Mouse (Mus musculus) thymus, postnatal 10 days (tissue): Measurements from ENCODE around the gene Kpna7.
"Not testable (repeated sequence)": the region's sequence is repeated elsewhere in the genome, so short reads cannot be mapped to it uniquely, and the experiment has no call there.

Source experiments
- DNase-seq, 2 experiments: peaks; one replicate each; pipeline ENCODE4 v3.0.0; 2021; ENCODE audit warnings: low spot score in 2 of 2

Gene Kpna7

DNA sequence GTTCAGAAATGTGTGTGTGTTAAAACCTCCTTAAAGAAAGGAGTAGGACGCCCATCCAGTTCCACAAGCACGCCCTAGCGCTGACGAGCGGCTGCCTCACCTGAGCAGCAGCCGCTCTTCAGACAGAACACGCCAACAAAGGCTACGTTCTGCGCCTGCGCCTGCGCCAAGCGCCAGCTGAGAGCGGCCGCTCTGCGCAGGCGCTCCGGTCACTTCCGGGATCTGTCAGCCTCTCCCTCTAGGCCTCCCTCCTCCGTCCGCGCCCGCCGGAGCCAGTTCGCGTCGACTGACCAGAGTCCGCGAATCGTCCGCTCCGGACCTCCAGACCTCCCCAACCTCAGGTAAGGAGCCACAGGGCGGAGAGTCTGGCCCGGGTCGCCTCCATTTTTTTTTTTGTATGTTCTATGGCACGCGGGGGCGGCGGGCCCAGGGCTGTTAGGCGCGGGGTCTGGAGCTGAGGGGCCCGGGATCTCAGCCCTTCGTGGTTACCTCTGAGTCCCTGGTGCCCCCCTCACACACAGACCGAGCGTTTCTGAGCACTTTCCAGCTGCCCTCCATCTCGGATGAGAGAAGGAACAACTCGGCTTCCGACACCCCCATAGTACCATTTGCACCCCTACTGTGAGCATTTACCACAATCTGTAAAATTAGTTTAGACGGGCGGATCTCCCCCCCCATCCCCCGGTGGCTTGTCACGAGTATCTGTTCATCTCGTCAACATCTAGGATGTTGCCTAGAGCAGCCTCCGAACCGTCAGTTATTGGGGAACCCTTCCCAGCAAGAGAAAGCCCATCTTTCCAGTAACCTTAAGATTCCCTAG is at the start of gene Kpna7, which contains the start of gene Arpc1a:
Gene Kpna7 (minus strand): TSS at position 399 of the 820 bp plus-strand sequence.
Gene Arpc1a (plus strand): TSS at position 199 of the 820 bp plus-strand sequence.
- peak; percentile 88 to 95 for DNase-seq

DNA sequence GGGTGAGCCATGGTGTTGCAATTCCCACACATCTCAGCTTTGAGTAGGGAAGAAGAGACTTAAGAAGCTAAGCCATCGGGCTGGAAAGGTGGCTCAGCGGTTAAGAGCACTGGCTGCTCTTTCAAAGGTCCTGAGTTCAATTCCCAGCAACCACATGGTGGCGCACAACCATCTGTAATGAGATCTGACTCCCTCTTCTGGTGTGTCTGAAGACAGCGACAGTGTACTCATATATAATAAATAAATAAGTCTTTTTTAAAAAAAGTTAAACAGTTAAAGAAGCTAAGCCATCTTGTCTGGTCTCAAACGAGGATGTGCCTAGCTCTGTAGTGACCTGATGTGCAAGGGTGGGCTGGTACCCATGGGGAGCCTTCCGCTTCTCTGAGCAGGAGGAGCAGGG is 49.4 kb upstream of the Kpna7 start:
- DNase-seq, result not testable (repeated sequence)

DNA sequence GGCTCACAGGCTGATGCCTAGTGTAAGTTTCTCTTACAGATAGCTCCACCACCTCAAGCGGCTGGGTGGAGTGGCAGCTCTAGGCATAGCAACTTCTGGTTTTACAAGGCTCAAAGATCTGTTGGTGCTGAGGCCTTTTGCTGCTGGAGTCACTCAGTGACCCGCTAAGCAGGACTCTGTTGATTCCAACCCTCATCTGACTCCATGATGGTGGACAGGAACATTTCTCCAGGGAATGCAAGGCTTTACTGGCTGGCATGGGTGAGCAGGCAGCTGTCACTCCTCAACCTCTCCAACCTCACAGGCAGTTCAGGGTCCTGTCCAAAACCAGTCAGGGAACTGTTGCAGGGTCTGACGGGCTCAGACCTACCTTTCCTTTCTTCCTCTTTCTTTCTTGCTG is 47.2 kb upstream of the Kpna7 start:
- no peak for DNase-seq

- no peak for DNase-seq
These were observed 46.4 kb upstream of the Kpna7 start for GRCm38 (mm10) chr5:145130191-145130590.

- not testable (repeated sequence) for DNase-seq
These were observed 45.9 kb upstream of the Kpna7 start for GRCm38 (mm10) chr5:145129773-145130172.

GRCm38 (mm10) chr5:145129124-145129523 is 45.3 kb upstream of the Kpna7 start:
- DNase-seq, result no peak

GRCm38 (mm10) chr5:145126580-145126979 is 42.8 kb upstream of the Kpna7 start:
- DNase-seq, result no peak

DNA sequence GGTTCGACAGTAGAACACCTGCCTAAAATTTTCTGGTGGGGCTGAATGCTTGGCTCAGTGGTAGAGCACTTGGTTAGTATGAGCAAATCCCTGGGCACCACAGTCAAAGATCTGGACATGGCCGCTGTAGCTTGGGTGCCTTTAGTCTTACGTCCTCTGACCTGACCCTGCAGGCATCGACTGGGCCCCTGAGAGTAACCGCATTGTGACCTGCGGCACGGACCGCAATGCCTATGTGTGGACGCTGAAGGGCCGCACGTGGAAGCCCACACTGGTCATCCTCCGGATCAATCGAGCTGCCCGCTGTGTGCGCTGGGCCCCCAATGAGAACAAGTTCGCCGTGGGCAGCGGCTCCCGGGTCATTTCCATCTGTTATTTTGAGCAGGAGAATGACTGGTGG is 39.6 kb upstream of the Kpna7 start:
- DNase-seq, result no peak

DNA sequence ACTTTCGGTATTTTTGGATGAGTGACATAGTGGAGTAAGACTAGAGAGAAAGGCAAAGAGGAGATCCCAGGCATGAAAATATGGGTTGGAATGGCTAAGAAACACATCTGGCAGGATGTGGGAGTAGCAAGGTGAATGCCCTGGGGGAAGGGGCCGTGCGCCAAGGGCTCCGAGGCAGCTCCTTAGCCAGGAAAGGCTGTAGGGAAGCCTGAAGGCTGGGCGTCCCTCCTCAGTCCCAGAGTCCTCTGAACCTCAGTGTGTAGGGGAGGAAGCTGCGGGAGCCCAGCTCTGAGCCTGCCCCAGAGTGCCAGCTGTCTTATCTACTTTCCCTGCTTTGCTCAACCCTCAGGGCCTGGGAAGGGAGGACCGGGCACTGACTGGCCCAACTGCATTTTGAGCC is 37.1 kb upstream of the Kpna7 start:
- DNase-seq, result no peak

DNA sequence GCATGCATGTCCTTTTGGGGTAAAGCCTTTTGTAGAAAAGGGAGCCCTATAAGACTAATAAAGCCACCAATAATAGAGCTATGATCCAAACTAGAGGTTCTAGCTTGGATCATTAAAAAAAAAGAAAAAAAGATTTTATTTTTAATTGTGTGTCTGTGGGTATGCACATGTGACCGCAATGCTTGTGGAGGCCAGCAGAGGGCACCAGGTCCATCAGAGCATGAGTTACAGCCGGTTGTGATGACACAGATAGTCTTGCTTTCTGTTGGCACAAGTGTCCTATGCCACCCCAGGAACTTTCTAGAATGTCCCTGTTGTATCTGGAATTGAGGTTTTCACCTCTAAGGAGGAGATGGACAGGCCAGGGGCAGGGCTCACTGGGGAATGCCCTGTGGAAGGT is 35.6 kb upstream of the Kpna7 start:
- DNase-seq, result no peak

- no peak for DNase-seq
These were observed 34.6 kb upstream of the Kpna7 start for GRCm38 (mm10) chr5:145118461-145118860.

GRCm38 (mm10) chr5:145118005-145118404 is 34.2 kb upstream of the Kpna7 start:
- DNase-seq, result no peak

DNA sequence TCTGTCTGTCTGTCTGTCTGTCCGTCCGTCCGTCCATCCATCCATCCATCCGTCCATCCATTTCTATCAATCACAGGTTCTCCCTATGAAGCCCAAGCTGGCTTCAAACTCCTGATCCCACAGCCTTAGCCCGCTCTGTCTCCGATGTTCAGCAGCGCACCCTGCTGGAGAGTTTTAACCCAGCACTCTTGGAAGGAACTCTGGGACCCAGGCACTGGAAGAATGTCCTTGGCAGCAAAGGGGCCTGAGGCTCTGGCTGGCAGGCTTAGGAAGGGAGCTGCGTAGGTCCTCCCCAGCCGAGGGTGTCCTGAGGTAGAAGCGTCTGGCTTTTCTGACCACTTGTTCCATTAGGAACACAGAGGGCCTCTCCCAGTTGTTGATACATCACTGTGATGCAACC is 33.1 kb upstream of the Kpna7 start:
- peak; percentile 53 to 72 for DNase-seq

GRCm38 (mm10) chr5:145116316-145116715 is 32.5 kb upstream of the Kpna7 start:
- peak; percentile 46 to 48 for DNase-seq

DNA sequence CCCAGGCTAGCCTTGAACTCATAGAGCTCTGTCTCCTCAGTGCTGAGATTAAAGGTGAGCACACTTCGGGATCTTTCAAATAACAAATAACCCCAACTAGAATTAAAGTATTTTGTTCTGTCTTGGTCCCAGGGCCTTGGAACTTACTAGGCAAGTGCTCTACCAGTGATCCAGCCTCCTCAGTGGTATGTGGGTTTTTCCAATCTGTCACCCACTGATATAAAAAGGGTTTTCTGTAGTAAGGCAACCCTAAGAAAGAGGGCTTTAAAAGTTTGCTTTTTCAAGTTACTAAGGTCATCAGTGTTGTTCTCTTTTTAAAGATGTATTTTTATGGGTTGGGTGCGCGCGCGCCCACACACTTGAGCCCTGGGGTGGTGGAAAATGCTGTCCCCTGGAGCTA is 31.9 kb upstream of the Kpna7 start:
- DNase-seq, result no peak

- DNase-seq, result peak in 1 of 2 experiments; percentile 52
These were observed 31.0 kb upstream of the Kpna7 start for GRCm38 (mm10) chr5:145114606-145115473.

- peak; percentile 48 to 57 for DNase-seq
These were observed 30.3 kb upstream of the Kpna7 start, which contains the start of gene Arpc1b for GRCm38 (mm10) chr5:145114071-145114605. Gene Arpc1b, plus strand, starts transcription at chr5:145114215.

GRCm38 (mm10) chr5:145113416-145113815 is 29.6 kb upstream of the Kpna7 start:
- no peak for DNase-seq

GRCm38 (mm10) chr5:145112566-145112965 is 28.7 kb upstream of the Kpna7 start:
- DNase-seq, result no peak

DNA sequence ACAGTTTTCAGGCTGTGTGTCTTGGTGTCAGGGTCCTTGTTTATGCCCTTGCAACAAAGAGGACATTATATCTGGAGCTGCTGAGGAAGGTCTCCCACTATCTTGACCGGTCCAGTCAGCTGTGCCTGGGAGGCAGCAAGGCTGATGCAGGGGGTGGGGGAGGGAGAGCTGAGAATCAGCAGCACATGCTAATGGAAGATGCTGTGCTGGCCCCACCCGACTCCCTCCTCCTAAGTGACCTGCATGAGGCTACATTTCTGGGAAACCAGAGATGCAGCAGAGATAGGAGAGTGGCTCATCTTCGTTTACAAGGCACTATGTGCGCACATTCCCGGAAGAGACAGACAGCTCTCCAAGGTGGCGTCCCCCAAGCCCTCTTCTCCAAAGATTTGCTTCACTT is 26.6 kb upstream of the Kpna7 start:
- DNase-seq, result no peak

- DNase-seq, result no peak
These were observed 22.0 kb upstream of the Kpna7 start for GRCm38 (mm10) chr5:145105694-145106275.

DNA sequence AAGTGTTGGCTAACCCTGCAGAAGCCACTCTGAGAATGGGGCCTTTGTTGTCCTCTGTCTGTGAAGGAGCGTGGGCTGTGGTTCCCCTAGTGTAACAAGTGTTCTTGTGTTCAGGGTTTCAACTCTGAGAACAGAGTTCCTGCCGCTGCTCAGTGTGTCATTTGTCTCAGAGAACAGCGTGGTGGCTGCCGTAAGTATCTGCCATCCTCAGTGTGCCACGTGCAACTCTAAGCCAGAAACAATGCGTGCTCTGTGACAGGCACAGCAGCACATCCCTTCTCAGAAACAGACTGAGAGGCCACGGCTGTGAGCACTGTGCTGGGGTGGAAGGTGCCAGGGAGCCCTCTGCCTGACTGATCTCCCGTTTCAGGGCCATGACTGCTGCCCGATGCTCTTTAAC is 20.5 kb upstream of the Kpna7 start:
- no peak for DNase-seq
